Mouse (Mus musculus) neural tube, embryonic 12.5 days (tissue): ENCODE measurements around the gene Pfn4. TPM values are rescaled to one million over a fixed set of nuclear protein-coding genes. Genes with fewer than 3 reads are reported as not detected.
A peak's percentile ranks its signal among the peaks of the same experiment; 100 is the strongest.

Experiments
- ATAC-seq: fragments of 200-750 bp; cut with Nextera tagmentation; 2 replicates; pipeline ENCODE4 v1.8.0; 2017; ENCODE audit warnings: low read depth, mild to moderate bottlenecking, moderate TSS enrichment, moderate library complexity; ENCODE audit not compliant: low FRiP score
- H3K27ac ChIP-seq: fragments of 300-500 bp; sonication (generic); 2 replicates; pipeline ENCODE4 v1.5.1; 2016
- H3K27me3 ChIP-seq: fragments of 300-500 bp; sonication (generic); replicated peaks from 2 replicates; pipeline ENCODE4 v1.6.1; 2016; ENCODE audit warnings: mild to moderate bottlenecking
- H3K36me3 ChIP-seq: fragments of 300-500 bp; sonication (generic); 2 replicates; pipeline ENCODE4 v1.6.1; 2016; ENCODE audit warnings: mild to moderate bottlenecking
- H3K4me1 ChIP-seq: fragments of 300-500 bp; sonication (generic); 2 replicates; pipeline ENCODE4 v1.6.1; 2016
- H3K4me2 ChIP-seq: fragments of 300-500 bp; sonication (generic); replicated peaks from 2 replicates; pipeline ENCODE4 v1.6.1; 2016; ENCODE audit warnings: mild to moderate bottlenecking
- H3K4me3 ChIP-seq: fragments of 300-500 bp; sonication (generic); 2 replicates; pipeline ENCODE4 v1.5.1; 2016
- H3K9ac ChIP-seq: fragments of 300-500 bp; sonication (generic); 2 replicates; pipeline ENCODE4 v1.6.1; 2016; ENCODE audit warnings: mild to moderate bottlenecking
- H3K9me3 ChIP-seq: fragments of 300-500 bp; sonication (generic); 2 replicates; pipeline ENCODE4 v1.6.1; 2016; ENCODE audit warnings: mild to moderate bottlenecking
- WGBS: fragments of 180-500 bp; shearing (Covaris S2); methylation state at CpG from one replicate; pipeline ENCODE4 v1.1.7; 2016; 5-methylcytosine and 5-hydroxymethylcytosine counted together
- polyA plus RNA-seq: library from polyadenylated mRNA; unstranded; fragments of >200 nt; fragmentation: Nextera tagmentation; extraction: Ambion mirVana; gene quantifications from 2 replicates; pipeline ENCODE4 v1.2.1, GENCODE M21; 2016

The Pfn4 gene
- polyA plus RNA-seq, 1 experiment from 2014 or later, result 6.7 TPM

- Histone ChIP-seq H3K27ac (no peak overlapping the region), H3K27me3 (no peaks in the 10 kb centered on the region), H3K9me3 (no peaks in the 10 kb centered on the region), H3K4me3 (no peak overlapping the region), H3K4me1 (no peaks in the 10 kb centered on the region), H3K4me2 (no peak overlapping the region), H3K9ac (no peak overlapping the region), H3K36me3 (no peaks in the 10 kb centered on the region)
- ATAC-seq, result no peak
- WGBS, result 82% methylated on average over 4 of the region's 4 CpGs
Observed at GRCm38 (mm10) chr12:4811036-4811435, 42.2 kb downstream of the Pfn4 start.

- H3K4me1 ChIP-seq, result peaks cover 1% of the 10 kb centered on the region; the same call in 1 of the 2 replicates
- H3K4me3 ChIP-seq, result no peak overlapping the region
- H3K9ac ChIP-seq, result no peak overlapping the region
- H3K27me3 ChIP-seq, result no peaks in the 10 kb centered on the region
- H3K9me3 ChIP-seq, result no peaks in the 10 kb centered on the region
- no peak for ATAC-seq
- no peak overlapping the region for H3K4me2 ChIP-seq
- WGBS, result 73% methylated on average over 3 of the region's 3 CpGs
- H3K27ac ChIP-seq, result no peak overlapping the region
- no peaks in the 10 kb centered on the region for H3K36me3 ChIP-seq
Observed at GRCm38 (mm10) chr12:4811705-4812104, 42.9 kb downstream of the Pfn4 start.

- Histone ChIP-seq H3K27me3 (no peaks in the 10 kb centered on the region), H3K27ac (no peak overlapping the region), H3K4me2 (no peak overlapping the region), H3K9ac (no peak overlapping the region), H3K9me3 (no peaks in the 10 kb centered on the region), H3K36me3 (no peaks in the 10 kb centered on the region), H3K4me3 (no peak overlapping the region), H3K4me1 (peaks cover 11% of the 10 kb centered on the region)
- ATAC-seq, result no peak
- 91% methylated on average over 4 of the region's 4 CpGs for WGBS
Observed at GRCm38 (mm10) chr12:4813636-4814035, 44.8 kb downstream of the Pfn4 start.

- Histone ChIP-seq H3K4me1 (peaks cover 15% of the 10 kb centered on the region), H3K36me3 (peaks cover 18% of the 10 kb centered on the region), H3K9me3 (no peaks in the 10 kb centered on the region), H3K27ac (0 out of 2 replicates have a peak overlapping the region, but pooled peaks have one; percentile 28), H3K9ac (peak overlapping the region; percentile 61), H3K27me3 (no peaks in the 10 kb centered on the region), H3K4me3 (peak overlapping the region; percentile 78), H3K4me2 (peak overlapping the region; percentile 89)
- WGBS, result 11% methylated on average over 24 of the region's 24 CpGs
- peak; percentile 67; the same call in 1 of the 2 replicates for ATAC-seq
Observed at GRCm38 (mm10) chr12:4816680-4817360, 48.0 kb downstream of the Pfn4 start.

- Histone ChIP-seq H3K4me3 (peak within 1 kb of the TSS; percentile 78), H3K4me1 (peaks cover 15% of the 10 kb centered on the region), H3K4me2 (peak within 1 kb of the TSS; percentile 89), H3K9ac (peak within 1 kb of the TSS; percentile 73), H3K36me3 (peaks cover 22% of the 10 kb centered on the region), H3K27me3 (no peaks in the 10 kb centered on the region), H3K9me3 (no peaks in the 10 kb centered on the region), H3K27ac (peak within 1 kb of the TSS; percentile 28; the same call in 1 of the 2 replicates)
- WGBS, result under 1% methylated on average over 49 of the region's 49 CpGs
- ATAC-seq, result peak; percentile 99
Observed at GRCm38 (mm10) chr12:4817361-4818101, 48.7 kb downstream of the Pfn4 start, which contains the start of gene Sf3b6. TSS of gene Sf3b6 (plus strand) at chr12:4817544.

- peaks cover 61% of the 10 kb centered on the region for H3K36me3 ChIP-seq
- H3K4me1 ChIP-seq, result no peaks in the 10 kb centered on the region
- H3K27ac ChIP-seq, result no peak overlapping the region
- no peaks in the 10 kb centered on the region for H3K27me3 ChIP-seq
- H3K9ac ChIP-seq, result no peak overlapping the region
- 73% methylated on average over 3 of the region's 3 CpGs for WGBS
- H3K9me3 ChIP-seq, result no peaks in the 10 kb centered on the region
- no peak for ATAC-seq
- no peak overlapping the region for H3K4me3 ChIP-seq
- H3K4me2 ChIP-seq, result no peak overlapping the region
Observed at GRCm38 (mm10) chr12:4827256-4827655, 58.4 kb downstream of the Pfn4 start.

Other genes with a start within 250 kb of the Pfn4 start
- gene Itsn2, start 176.4 kb upstream of the Pfn4 start, polyA plus RNA-seq, result 17.6 and 22.7 TPM in 2 replicates
- gene Gm3625, start 176.1 kb upstream of the Pfn4 start, polyA plus RNA-seq, result not detected in 2 replicates
- 0.43 and 0.45 TPM in 2 replicates for gene Fam228a, start 30.6 kb upstream of the Pfn4 start, polyA plus RNA-seq
- gene Fam228b, start 245 bp downstream of the Pfn4 start, polyA plus RNA-seq, result 3.1 and 3.3 TPM in 2 replicates
- gene Sf3b6, start 48.5 kb downstream of the Pfn4 start, polyA plus RNA-seq, result 305 and 338 TPM in 2 replicates
- 39.2 and 56.7 TPM in 2 replicates for gene Fkbp1b, start 72.6 kb downstream of the Pfn4 start, polyA plus RNA-seq
- gene Wdcp, start 74.3 kb downstream of the Pfn4 start, polyA plus RNA-seq, result 17.0 and 21.2 TPM in 2 replicates
- gene Mfsd2b, start 105.3 kb downstream of the Pfn4 start, polyA plus RNA-seq, result 3.5 and 4.5 TPM in 2 replicates
- gene Ubxn2a, start 138.7 kb downstream of the Pfn4 start, polyA plus RNA-seq, result 33.5 and 35.4 TPM in 2 replicates
- gene Atad2b, start 148.3 kb downstream of the Pfn4 start, polyA plus RNA-seq, result 23.6 and 25.9 TPM in 2 replicates